Mouse (Mus musculus): ENCODE results near the gene Tmcc2.

- TF ChIP-seq CTCF (IDR thresholded peaks at IDR 0.05; ENCODE audit: low read depth, low read length) (no peak), TAL1 (conservative IDR thresholded peaks at IDR 0.05; ENCODE audit: low read depth, low read length) (no peak), GATA1 (IDR thresholded peaks at IDR 0.05; ENCODE audit: borderline replicate concordance, low read length) (no peak)
These were observed 72.9 kb downstream of the Tmcc2 start for GRCm38 (mm10) chr1:132317894-132318863.
